Mouse (Mus musculus): ENCODE measurements around the gene Prrg1.
"Not testable (repeated sequence)": the region's sequence is repeated elsewhere in the genome, so short reads cannot be mapped to it uniquely, and the experiment has no call there.

Gene Prrg1

GRCm38 (mm10) chrX:78583202-78584004 lies at the start of gene Prrg1:
Gene Prrg1 (minus strand): TSS chrX:78583896.
- DNase-seq: peak; percentile 78

- no peak for DNase-seq
These were observed 22.1 kb upstream of the Prrg1 start for GRCm38 (mm10) chrX:78605814-78606213.

- DNase-seq: no peak
These were observed 9.4 kb upstream of the Prrg1 start for GRCm38 (mm10) chrX:78593138-78593537.

GRCm38 (mm10) chrX:78582854-78583201 lies 868 bp downstream of the Prrg1 start:
- peak; percentile 68 for DNase-seq

- no peak for DNase-seq
These were observed 20.2 kb downstream of the Prrg1 start for GRCm38 (mm10) chrX:78563451-78563850.

- no peak for DNase-seq
These were observed 30.3 kb downstream of the Prrg1 start for GRCm38 (mm10) chrX:78553399-78553798.

GRCm38 (mm10) chrX:78552704-78553103 lies 31.0 kb downstream of the Prrg1 start:
- no peak for DNase-seq

GRCm38 (mm10) chrX:78547696-78548095 lies 36.0 kb downstream of the Prrg1 start:
- no peak for DNase-seq

GRCm38 (mm10) chrX:78539734-78540133 lies 44.0 kb downstream of the Prrg1 start:
- peak; percentile 10 for DNase-seq

- DNase-seq: no peak
These were observed 44.9 kb downstream of the Prrg1 start for GRCm38 (mm10) chrX:78538632-78539316.

- no peak for DNase-seq
These were observed 65.4 kb downstream of the Prrg1 start for GRCm38 (mm10) chrX:78518301-78518700.

GRCm38 (mm10) chrX:78482987-78483386 lies 100.7 kb downstream of the Prrg1 start:
- no peak for DNase-seq

- DNase-seq: no peak
These were observed 104.0 kb downstream of the Prrg1 start for GRCm38 (mm10) chrX:78479710-78480109.

GRCm38 (mm10) chrX:78434357-78434756 lies 149.3 kb downstream of the Prrg1 start:
- no peak for DNase-seq

- not testable (repeated sequence) for DNase-seq
These were observed 180.3 kb downstream of the Prrg1 start for GRCm38 (mm10) chrX:78403346-78403745.

Data from liver (tissue).